Mouse (Mus musculus) kidney, postnatal 25 days (tissue): ENCODE results near the gene Nkiras1.
"Not testable (repeated sequence)": the region's sequence is repeated elsewhere in the genome, so short reads cannot be mapped to it uniquely, and the experiment has no call there.

Source experiments
- DNase-seq, 2 experiments: peaks; one replicate each; pipeline ENCODE4 v3.0.0; 2021; ENCODE audit warnings: mixed read lengths in 2 of 2

Gene Nkiras1

DNA sequence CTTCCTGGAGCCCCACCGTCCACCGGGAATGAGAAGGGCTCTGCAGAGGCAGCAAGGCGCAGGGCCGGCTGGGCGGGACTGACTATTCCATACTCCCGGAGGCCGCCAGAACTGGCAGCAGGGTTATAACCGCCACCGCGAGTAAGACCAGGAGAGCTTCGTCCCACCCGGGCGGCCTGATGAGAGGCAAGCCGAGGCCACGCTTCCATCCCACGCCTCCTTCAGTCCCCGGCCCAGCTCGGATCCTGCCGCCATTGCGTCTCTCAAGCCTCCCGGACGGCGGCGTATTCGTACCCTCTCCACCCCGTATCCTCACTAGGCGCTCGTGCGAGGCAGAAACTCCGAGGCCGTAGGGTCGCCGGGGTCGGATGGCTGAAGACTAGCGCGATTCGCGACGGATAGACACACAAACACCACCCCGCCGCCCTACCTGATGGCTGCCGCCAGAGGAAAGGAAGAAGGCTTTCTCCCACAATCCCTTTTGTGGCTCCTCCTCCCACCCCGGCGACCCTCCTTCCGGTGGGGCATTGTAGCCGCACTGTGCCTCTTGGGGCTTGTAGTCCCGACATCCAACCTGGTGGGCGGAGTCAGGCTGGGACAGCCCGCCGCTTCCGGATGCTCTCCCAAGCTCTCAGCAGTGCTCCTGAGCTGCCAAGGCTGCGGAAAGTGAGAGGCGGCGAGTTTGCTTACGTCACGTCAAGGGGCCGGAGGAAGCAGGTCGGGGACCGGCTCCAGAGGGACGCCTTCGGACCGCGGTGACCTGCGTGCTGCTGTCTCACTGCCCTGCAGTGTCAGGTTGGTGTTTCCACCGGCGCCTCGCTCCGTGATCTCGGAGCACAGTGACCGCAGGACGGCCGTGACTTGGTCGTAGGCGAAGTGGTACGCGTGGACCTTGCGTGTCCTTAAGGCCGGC, at the start of gene Nkiras1, which contains the start of gene Rpl15:
Gene Nkiras1, plus strand, starts transcription at position 608 of the 913 bp plus-strand sequence.
Gene Rpl15, minus strand, starts transcription at position 863 of the 913 bp plus-strand sequence.
- DNase-seq = peak; percentile 99 to 100

DNA sequence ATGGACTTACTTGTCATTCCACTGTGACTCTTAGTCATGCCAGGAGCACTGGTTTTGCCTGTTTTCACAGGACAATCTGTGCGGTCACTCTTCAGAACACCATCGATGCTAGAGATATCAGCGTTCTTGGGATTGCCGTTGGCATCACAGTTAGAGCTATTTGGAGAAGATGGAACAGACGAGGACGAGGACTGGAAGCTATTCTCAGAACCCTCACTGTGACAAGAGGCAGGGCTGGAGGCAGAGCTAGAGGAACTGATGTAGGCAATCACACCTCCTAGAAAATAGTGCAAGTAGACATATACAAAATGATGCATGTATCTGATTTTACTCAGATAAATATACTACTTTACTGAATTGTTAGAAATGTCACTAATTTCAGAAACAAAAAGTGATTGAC, 49.0 kb upstream of the Nkiras1 start:
- no peak for DNase-seq

DNA sequence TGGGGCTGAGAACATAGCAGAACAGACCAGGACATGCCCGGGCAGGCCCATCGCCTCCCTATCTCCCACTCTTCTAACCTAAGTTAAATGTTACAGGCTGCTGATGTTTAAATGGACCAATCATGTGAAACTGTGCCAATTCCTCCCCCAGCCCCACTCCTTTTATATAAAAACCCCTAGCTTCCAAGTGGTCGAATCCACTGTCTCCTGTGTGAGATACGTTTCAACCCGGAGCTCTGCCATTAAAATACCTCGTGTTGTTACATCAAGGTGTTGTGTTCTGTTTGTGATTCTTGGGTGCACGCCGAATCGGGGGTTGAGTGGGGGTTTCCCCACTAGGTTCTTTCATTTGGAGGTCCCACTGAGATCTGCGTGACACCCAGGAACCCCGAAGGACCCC, 45.5 kb upstream of the Nkiras1 start:
- DNase-seq = not testable (repeated sequence)

DNA sequence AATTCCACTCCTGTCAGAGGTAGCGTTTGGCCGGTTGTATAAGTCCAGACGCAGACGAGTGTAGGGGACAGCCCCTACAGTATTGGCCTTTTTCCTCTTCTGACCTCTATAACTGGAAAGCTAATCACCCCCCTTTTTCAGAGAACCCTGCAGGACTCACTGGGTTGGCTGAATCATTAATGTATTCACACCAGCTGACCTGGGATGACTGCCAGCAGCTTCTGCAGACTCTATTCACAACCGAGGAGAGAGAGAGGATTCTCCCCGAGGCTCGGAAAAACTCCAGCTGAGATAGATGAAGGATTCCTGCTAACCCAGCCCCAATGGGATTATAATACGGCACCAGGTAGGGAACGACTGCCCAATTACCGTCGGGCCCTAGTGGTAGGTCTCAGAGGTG, 44.8 kb upstream of the Nkiras1 start:
- peak; percentile 14 to 47 for DNase-seq

DNA sequence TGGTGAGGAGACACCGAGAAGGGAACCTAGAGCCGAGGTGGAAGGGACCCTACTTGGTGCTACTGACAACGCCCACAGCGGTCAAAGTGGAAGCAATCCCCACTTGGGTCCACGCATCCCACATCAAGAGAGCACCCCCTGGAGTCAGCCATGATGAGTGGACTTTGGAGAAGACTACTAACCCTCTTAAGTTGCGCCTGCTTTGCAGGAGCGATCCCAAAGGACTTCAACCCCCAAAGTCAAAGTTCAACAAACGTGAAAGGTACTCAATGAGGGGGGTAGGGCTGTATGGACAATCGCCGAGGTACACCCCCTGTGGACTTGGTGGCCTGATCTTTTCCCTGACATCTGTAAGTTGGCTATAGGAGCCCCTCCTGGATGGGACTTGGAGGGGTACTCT, 41.2 kb upstream of the Nkiras1 start:
- not testable (repeated sequence) for DNase-seq

DNA sequence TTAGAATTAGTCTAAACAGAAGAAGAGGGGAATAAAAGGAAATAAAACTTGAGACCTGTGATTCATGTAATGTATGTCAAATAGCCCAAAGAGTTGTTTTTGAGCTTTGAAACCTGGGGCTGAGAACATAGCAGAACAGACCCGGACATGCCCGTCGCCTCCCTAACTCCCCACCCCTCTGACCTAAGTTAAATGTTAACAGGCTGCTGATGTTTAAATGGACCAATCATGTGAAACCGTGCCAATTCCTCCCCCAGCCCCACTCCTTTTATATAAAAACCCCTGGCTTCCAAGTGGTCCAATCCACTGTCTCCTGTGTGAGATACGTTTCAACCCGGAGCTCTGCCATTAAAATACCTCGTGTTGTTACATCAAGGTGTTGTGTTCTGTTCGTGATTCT, 39.1 kb upstream of the Nkiras1 start:
- not testable (repeated sequence) for DNase-seq

DNA sequence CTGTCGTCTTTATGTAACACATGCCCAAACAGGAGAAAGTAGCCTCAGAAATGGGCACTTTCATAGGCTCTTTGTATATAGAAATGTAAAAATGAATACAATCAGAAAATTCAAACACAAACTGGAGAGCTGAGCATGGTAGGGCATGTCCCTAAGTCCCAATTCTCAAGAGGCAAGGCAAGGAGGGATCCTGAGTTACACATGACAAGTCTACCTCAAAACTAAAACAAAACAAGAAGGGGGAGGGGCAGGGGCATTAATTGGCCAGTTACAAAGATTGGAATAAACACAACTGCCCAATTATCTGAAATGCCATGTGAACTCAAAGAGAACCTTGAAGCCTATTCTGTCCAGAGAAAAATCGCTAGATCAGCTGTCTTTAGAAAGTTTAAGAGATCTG, 37.9 kb upstream of the Nkiras1 start:
- DNase-seq = no peak

DNA sequence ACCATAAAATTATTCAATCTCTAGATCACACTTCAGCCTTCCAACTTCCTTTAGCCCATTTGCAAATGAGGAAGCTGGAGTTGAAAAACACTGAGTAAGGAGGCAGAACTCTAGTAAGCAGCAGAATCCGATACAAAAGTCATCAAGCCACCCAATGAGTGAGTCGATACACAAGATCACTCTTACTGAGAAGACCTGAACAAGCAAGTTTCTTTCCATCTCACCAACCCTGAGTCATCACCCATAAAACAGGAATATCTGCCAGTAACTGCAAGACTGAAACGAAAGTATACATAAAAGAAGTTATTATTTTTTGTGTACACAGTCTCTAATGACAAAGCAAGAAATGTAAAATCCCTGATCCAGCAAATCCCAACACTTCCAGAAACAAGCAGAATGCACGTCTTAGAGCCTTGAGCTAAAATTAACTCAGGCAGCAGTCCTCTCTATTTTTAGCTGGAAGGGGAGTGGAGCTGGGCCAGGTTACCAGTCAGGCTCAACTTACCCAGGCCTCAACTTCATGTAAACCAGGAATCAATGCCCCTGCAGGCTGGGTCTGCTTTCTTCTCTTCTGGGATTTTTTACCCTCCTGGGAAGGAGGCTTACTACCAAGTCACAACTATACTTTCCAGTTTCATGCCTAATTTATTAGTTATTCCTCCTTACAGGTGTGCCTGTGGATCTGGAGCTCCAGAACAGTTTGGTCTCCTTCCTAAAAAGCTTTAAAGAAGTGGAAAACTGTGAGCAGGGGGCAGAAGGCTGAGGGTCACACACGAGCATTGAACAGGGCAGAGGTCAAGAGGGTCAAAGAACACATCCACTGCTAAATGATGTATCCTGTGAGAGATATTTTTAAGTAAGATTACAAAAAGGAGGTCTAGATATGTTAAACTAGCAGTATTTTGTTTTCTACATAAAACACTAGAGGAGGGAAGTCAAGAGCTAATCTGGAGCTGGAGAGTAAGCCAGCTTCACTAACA, 36.7 kb upstream of the Nkiras1 start:
- DNase-seq = no peak

DNA sequence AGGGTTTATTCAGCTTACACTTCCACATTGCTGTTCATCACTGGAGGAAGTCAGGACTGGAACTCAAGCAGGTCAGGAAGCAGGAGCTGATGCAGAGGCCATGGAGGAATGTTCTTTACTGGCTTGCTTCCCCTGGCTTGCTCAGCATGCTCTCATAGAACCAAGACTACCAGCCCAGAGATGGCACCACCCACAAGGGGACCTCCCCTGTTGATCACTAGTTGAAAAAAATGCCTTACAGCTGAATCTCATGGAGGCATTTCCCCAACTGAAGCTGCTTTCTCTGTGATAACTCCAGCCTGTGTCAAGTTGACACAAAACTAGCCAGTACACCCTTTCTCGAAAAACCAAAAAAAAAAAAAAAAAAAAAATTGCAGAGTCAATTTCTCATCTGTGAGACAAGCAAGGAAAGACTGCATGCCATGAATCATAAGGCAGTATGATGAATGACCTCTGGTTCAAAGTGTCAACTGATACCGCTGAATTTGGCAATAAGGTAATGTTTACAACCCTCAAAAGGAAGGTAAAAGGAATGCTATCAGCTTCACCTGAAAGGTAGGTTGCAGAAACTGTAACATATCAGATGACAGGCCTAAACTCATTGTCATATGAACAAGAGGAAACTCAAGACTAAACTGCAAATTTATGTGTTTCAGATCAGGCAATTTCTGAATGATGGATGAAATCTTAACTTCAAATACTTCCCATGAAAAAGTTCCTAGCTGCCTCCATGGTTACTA, 34.3 kb upstream of the Nkiras1 start:
- not testable (repeated sequence) for DNase-seq

DNA sequence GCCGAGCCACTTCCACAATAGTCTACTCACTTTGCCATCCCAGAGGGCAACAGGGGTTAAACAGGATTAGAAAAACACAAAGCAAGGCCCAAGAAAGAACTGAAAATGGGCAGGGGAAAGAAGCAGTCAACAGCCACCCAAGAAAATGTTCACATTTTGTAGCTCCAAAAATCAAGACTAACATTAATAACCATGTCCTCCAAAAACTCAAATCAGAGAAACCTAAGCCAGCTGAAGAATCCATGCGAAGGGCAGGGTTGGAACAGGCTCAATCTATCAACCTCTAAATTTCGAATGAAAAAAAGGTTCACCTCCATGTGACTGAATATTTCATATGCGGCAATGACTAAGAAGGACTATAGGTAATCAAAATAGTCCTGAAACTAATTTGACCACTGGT, 33.6 kb upstream of the Nkiras1 start:
- no peak for DNase-seq

DNA sequence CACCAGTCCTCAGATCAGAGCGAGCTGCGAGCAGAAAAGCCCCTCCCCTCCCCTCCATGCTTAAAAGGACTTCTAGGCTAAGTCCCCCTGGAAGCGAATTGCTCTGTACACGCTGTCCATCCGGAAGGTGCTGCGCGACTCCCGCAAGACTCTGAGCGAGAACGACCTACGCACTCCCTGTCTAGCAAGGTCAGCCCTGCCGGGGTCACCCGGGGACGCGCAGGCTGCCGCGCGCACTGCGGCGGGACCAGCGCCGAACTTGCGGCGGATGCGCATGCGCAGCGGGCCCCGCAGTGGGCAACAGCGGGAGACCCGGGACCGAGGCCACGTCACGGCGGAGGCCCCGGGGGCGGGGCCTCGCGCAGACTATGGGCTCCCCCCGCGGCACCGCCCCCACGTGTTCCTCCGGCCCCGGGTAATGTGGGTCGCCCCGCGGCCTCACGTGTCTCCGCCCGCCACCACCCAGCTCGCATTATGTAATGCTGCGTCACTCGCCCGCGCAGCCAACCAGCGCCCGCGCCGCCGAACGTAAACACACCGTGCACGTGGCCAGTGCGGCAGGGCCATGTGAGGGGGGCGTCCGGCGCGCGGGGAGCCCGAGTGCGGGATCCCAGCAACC, 32.7 kb upstream of the Nkiras1 start:
- peak; percentile 98 to 99 for DNase-seq

DNA sequence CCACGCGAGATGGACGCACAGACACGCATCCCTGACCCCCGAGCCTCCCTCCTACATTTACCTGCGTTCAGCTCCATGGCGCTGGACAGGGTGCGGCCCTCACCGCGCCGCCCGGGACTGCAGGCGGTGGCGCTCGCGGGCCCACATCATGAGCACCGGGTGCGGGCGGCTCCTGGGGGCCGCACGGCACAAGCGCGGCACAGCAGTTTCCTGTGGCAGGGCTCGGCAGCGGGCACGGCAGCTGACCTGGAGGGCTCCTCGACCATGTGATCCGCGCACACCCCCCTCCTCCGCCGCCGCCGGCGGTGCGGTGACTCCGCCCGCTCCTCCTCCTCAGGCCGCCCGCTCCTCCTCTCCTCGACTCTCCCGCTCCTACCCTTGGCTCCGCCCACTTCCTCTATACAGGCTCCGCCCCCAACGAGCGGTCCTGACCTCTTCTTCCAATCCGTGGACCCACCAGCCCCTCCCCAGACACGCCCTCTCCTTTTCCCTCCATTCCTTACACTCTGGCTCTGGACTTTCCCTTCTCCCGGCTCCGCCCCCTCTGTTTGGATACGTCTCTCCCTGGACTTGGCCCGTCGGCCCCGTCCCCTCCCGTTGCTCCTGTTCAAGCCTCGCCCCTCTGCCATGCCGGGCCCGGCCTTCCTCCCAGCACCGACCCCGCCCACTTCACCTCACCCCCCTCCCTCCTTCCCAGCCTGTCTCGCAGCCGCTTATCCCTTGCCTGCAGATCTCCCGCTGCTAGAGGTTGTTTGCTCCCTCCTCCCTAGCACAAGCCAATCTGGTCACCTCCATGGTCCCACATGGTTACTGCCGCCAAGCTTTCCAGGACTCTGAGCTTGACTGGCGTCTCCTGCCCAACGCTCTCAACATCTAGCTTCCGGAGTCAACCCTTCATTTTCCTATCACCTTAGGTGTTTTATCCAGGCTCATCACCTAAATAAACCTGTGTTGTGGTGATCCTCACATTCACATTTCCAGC, 31.9 kb upstream of the Nkiras1 start, which contains the start of gene Nr1d2:
Gene Nr1d2, minus strand, starts transcription at position 378 of the 982 bp plus-strand sequence.
- DNase-seq = peak; percentile 100

DNA sequence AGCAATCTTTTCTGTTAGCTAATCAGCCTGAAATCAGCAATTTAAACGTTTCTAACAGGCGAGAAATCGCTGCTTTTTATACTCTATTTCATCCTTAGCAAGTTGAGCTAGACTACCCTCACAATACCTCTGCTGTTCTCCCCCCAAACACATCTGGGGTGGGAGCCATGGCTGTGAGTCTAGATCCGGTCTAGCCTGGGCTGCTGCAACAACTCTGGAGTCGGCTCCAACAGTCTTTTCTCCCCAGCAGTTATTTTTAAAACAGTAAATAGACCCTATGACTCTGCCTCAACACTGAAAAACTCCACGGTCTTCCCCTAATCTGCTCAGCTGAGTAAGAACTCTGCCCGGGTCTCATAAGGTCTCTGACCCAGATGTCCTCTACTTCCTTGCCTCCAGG, 30.8 kb upstream of the Nkiras1 start:
- DNase-seq = no peak

DNA sequence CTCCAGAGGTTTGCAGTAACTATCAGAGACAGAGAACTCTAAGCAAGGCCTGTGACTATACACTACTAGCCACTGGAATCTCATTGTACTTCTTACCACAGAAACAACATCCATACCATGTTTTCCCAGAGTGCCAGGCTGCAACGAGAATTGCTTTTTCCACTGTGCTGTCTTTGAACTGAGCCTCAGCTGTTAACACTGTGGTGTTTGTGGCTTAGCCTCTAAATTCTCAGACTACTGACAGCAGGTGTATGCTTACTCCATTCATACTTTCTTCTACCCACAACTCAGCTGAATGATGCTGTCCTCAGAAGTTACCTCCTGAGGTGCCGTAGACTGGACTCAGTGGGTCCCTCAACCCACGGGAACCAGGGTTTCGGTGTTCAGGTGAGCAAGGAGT, 29.1 kb upstream of the Nkiras1 start:
- DNase-seq = no peak

DNA sequence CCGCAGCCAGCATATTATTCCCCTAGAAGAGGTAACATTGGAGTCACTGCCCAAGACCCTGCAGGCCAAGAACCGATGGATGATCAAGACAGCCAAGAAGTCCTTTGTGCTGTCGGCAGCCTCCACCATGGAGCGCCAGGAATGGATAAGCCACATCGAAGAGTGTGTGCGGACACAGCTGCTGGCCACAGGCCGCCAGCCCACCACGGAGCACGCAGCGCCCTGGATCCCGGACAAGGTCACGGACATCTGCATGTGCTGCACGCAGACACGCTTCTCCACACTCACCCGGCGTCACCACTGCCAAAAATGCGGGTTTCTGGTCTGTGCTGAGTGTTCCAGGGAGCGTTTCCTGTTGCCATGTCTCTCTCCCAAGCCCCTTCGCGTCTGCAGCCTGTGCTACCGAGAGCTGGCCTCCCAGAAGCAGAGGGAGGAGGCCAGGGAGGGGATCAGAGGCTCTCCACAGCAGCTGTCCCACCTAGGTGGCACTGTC, 28.3 kb upstream of the Nkiras1 start:
- DNase-seq = peak in 1 of 2 experiments; percentile 30

DNA sequence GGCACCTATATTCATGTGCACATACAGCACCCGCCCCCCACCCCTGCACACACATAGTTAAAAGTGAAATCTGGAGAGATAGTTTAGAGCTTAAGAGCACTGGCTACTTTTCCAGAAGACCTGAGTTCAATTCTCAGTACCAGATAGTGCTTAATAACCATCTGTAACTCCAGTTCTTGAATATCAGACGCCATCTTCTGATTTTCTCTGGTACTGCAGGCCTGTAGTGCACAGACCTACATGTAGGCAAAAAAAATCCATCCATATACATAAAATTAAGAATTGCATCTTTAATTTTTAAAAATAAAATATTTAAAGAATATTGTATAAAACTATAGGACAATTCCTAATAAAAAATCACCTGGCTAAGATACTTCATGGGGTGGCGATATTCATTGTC, 9.7 kb upstream of the Nkiras1 start:
- DNase-seq = no peak

DNA sequence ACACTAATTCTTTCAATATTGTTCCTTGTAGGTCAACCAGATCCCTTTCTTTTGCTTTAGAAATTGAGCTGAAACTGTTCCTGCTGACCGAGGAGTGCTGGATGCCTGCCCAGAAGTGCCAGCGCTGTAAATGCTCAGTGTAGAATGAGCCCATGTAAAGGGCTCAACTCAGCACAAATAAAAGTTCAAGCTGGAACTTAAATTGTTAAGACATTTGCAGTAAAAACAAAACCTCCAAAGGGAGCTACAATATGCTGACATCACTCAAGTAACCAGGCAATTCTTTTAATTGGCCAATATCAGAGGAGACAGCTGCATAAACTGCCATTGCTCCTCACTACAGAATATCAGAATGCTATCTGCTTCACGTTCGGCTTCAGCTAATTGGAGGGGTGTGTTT, 7.5 kb upstream of the Nkiras1 start:
- DNase-seq = peak; percentile 67 to 68

DNA sequence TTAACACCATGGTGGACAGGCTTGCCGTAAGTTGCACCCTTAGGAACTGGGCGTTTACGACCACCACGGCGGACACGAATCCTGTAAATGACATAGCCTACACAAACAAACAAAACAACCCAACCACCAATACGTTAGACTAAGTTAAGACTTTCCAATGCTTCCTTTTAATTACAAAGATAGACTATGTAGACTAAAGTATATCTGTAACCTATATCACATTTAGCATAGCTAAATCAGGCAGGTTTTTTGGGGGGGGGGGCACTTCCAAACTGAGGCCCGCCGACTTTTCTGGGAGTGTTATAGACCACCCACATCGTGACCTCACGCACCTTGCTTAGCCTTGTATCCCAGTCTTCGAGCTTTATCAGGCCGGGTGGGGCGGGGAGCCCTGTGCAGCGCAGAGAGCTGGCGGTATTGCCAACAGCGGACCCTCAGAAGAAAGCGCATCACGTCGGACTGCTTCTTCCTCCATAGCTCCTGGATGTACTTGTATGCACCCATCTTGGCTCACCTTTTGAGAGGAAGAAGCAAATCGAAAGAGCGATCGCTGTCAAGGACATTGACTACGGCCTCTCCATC, 898 bp upstream of the Nkiras1 start:
- DNase-seq = not testable (repeated sequence)

DNA sequence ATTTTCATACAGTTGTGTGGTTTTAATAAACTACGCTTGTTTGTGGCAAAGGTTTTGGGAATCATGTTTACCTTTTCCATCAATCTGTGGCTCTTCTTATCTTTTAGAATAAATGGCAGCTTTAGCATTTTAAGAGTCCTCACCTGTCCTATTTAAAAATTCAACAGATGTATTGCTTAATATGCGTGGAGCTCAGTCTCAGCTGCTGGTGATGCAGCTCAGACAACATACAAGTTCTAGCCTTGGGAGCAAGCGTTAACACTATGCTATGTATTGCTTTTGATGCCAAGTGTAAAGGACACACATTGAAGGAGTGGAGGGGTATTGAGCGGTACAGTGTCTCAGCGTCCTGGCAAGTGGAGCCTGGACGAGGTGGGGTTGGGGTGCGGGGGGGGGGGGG, 730 bp downstream of the Nkiras1 start:
- DNase-seq = no peak

DNA sequence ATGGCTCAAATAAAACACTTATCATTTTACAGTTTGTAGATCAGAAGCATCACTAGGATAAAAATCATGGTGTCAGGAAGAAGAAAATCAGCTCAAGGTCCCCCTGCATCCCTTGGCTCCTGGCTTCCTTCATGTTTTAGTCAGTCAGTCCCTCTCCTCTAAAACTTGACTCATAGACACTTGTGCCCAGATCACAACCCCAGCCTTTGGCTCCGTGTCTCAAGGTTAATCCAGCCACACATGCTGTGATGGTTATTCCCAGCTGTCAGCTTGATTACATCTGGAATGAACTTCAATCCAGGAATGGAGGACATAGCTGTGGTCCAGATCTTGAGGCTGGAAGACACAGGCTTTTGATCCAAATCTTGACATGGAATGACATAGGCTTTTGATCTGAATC, 3.6 kb downstream of the Nkiras1 start:
- no peak for DNase-seq
